34 mouse cellular contexts compared by ENCODE assay signal in the genomic region with DNA sequence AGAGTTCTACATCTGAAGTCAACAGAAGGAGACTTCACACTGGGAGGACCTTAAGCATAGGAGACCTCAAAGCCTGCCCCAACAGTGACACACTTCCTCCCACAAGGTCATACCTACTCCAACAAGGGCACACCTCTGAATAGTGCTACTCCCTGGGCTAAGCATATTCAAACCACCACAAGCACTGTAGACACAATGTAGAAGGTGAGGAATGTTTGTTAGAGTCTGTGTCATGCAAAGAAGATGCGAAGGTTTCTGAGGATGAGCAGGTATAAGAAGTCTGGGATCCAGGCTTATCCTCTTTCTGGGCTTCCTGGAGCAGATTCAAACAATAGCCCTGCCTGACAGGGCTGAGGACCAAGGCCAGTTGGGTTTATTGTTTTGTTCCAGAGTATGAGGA. TPM values are rescaled to one million over a fixed set of nuclear protein-coding genes. Genes with fewer than 3 reads are reported as not detected.
"Had no signal": no experiment of that assay in that cellular context is flagged by ENCODE, and none has a peak within 500 bp of the region (broad histone marks: within the 10 kb centered on the region; RNA-seq: fewer than 3 reads in every experiment).

No protein-coding gene starts in this region.

- H3K27ac ChIP-seq: heart, embryonic 13.5 days; heart, embryonic 15.5 days; hindbrain, embryonic 10.5 days; hindbrain, embryonic 12.5 days; hindbrain, embryonic 13.5 days; hindbrain, embryonic 14.5 days; hindbrain, embryonic 15.5 days; hindbrain, postnatal 0 days; intestine, embryonic 15.5 days; kidney, embryonic 15.5 days; kidney, postnatal 0 days; layer of hippocampus, adult 2 months; left cerebral cortex, adult 2 months had no signal

- H3K4me3 ChIP-seq: heart, embryonic 12.5 days; heart, embryonic 13.5 days; heart, embryonic 15.5 days; hindbrain, embryonic 10.5 days; hindbrain, embryonic 12.5 days; hindbrain, embryonic 13.5 days; hindbrain, embryonic 15.5 days; intestine, embryonic 15.5 days; kidney, embryonic 15.5 days; layer of hippocampus, adult 2 months; left cerebral cortex, adult 2 months had no signal

- H3K9me3 ChIP-seq: heart, embryonic 12.5 days; heart, embryonic 13.5 days; heart, embryonic 15.5 days; hindbrain, embryonic 10.5 days; hindbrain, embryonic 12.5 days; hindbrain, embryonic 13.5 days; hindbrain, embryonic 15.5 days; intestine, embryonic 15.5 days; kidney, embryonic 15.5 days had no signal

- H3K4me1 ChIP-seq: heart, embryonic 12.5 days; heart, embryonic 13.5 days; heart, embryonic 15.5 days; hindbrain, embryonic 12.5 days; hindbrain, embryonic 15.5 days; intestine, embryonic 15.5 days; kidney, embryonic 15.5 days had no signal

- DNase-seq: heart, postnatal 10 days; heart, postnatal 14 days; heart, postnatal 36 days; heart, postnatal 4 days; kidney, adult 18-20 months; kidney, adult 2 months; kidney, adult 8-10 months; kidney, adult 9 months; kidney, postnatal 10 days; kidney, postnatal 14 days; kidney, postnatal 25 days; kidney, postnatal 36 days; kidney, postnatal 4 days; layer of hippocampus, adult 9-11 months; layer of hippocampus, postnatal 36 days had no signal

- H3K36me3 ChIP-seq: heart, embryonic 12.5 days; heart, embryonic 13.5 days; heart, embryonic 15.5 days; hindbrain, embryonic 10.5 days; hindbrain, embryonic 12.5 days; hindbrain, embryonic 13.5 days; hindbrain, embryonic 15.5 days; intestine, embryonic 15.5 days; kidney, embryonic 15.5 days had no signal

- H3K27me3 ChIP-seq: heart, embryonic 12.5 days; heart, embryonic 13.5 days; heart, embryonic 15.5 days; hindbrain, embryonic 12.5 days; hindbrain, embryonic 13.5 days; hindbrain, embryonic 15.5 days; intestine, embryonic 15.5 days; kidney, embryonic 15.5 days had no signal

RNA-seq across cellular contexts. Expression of a gene that starts 47.2 kb away (rescaled TPM):
- total RNA-seq: hematopoietic stem cell, adult 5-6 weeks; layer of hippocampus, postnatal 25 days; layer of hippocampus, postnatal 36 days; left cerebral cortex, adult 18-20 months; left cerebral cortex, adult 2 months had no signal
- polyA plus RNA-seq: inflammation-experienced regulatory T-cells, adult 6 months; intestine, embryonic 16.5 days had no signal
